Mouse (Mus musculus) ovary, postnatal 36 days (tissue): ENCODE data around the gene Rfx5.
"Not testable (repeated sequence)": the region's sequence is repeated elsewhere in the genome, so short reads cannot be mapped to it uniquely, and the experiment has no call there.

Experiments
- DNase-seq: peaks from one replicate; pipeline ENCODE4 v3.0.0; 2022; ENCODE audit warnings: low spot score, mixed read lengths

Rfx5 gene

GRCm38 (mm10) chr3:94936147-94936546, 17.7 kb upstream of the Rfx5 start:
- DNase-seq: not testable (repeated sequence)

GRCm38 (mm10) chr3:94937194-94937593, 16.7 kb upstream of the Rfx5 start:
- DNase-seq: not testable (repeated sequence)

- not testable (repeated sequence) for DNase-seq
Observed at GRCm38 (mm10) chr3:94940033-94940432, 13.8 kb upstream of the Rfx5 start.

GRCm38 (mm10) chr3:94942211-94942967, 11.5 kb upstream of the Rfx5 start:
- DNase-seq: not testable (repeated sequence)

- DNase-seq: not testable (repeated sequence)
Observed at GRCm38 (mm10) chr3:94943706-94944105, 10.2 kb upstream of the Rfx5 start.

- no peak for DNase-seq
Observed at GRCm38 (mm10) chr3:94948066-94948614, 5.7 kb upstream of the Rfx5 start.

- DNase-seq: no peak
Observed at GRCm38 (mm10) chr3:94949645-94950044, 4.2 kb upstream of the Rfx5 start.

GRCm38 (mm10) chr3:94952806-94953205, 1.1 kb upstream of the Rfx5 start:
- DNase-seq: no peak

GRCm38 (mm10) chr3:94953384-94953763, 501 bp upstream of the Rfx5 start:
- DNase-seq: no peak

- no peak for DNase-seq
Observed at GRCm38 (mm10) chr3:94958295-94958694, 4.4 kb downstream of the Rfx5 start.

GRCm38 (mm10) chr3:94959871-94960270, 6.0 kb downstream of the Rfx5 start:
- DNase-seq: no peak

GRCm38 (mm10) chr3:94960322-94960721, 6.4 kb downstream of the Rfx5 start:
- no peak for DNase-seq

GRCm38 (mm10) chr3:94964989-94965388, 11.1 kb downstream of the Rfx5 start:
- no peak for DNase-seq

- no peak for DNase-seq
Observed at GRCm38 (mm10) chr3:94965878-94966277, 12.0 kb downstream of the Rfx5 start.

- DNase-seq: no peak
Observed at GRCm38 (mm10) chr3:94972552-94972951, 18.7 kb downstream of the Rfx5 start.

GRCm38 (mm10) chr3:94973620-94974019, 19.7 kb downstream of the Rfx5 start:
- DNase-seq: no peak

GRCm38 (mm10) chr3:94974026-94974527, 20.2 kb downstream of the Rfx5 start:
- DNase-seq: no peak

- peak; percentile 83 for DNase-seq
Observed at GRCm38 (mm10) chr3:94974528-94975422, 20.9 kb downstream of the Rfx5 start, which contains the start of gene Pi4kb. Pi4kb (plus strand) TSS chr3:94974731.

- DNase-seq: no peak
Observed at GRCm38 (mm10) chr3:94984312-94984711, 30.4 kb downstream of the Rfx5 start.

- DNase-seq: no peak
Observed at GRCm38 (mm10) chr3:94985513-94985912, 31.6 kb downstream of the Rfx5 start.

- peak; percentile 38 for DNase-seq
Observed at GRCm38 (mm10) chr3:94987578-94987977, 33.7 kb downstream of the Rfx5 start.

GRCm38 (mm10) chr3:94989159-94989761, 35.4 kb downstream of the Rfx5 start:
- DNase-seq: no peak
